Mouse (Mus musculus) yolk sac, embryonic 10.5 days (tissue): ENCODE results near the gene Cyp4f15.
A peak's percentile ranks its signal among the peaks of the same experiment; 100 is the strongest.
"Not testable (repeated sequence)": the region's sequence is repeated elsewhere in the genome, so short reads cannot be mapped to it uniquely, and the experiment has no call there.

Experiments
- DNase-seq: peaks from one replicate; pipeline ENCODE4 v3.0.0-alpha.2; 2017; ENCODE audit warnings: low spot score

The Cyp4f15 gene

GRCm38 (mm10) chr17:32685048-32685750 lies at the start of gene Cyp4f15:
TSS of gene Cyp4f15 (plus strand) at chr17:32685627.
- no peak for DNase-seq

- no peak for DNase-seq
These were observed 49.1 kb upstream of the Cyp4f15 start for GRCm38 (mm10) chr17:32636341-32636740.

- DNase-seq, result no peak
These were observed 48.3 kb upstream of the Cyp4f15 start for GRCm38 (mm10) chr17:32637151-32637550.

- DNase-seq, result no peak
These were observed 38.8 kb upstream of the Cyp4f15 start for GRCm38 (mm10) chr17:32646631-32647030.

- DNase-seq, result no peak
These were observed 31.6 kb upstream of the Cyp4f15 start for GRCm38 (mm10) chr17:32653860-32654259.

GRCm38 (mm10) chr17:32657041-32657440 lies 28.4 kb upstream of the Cyp4f15 start:
- DNase-seq, result no peak

- no peak for DNase-seq
These were observed 27.2 kb upstream of the Cyp4f15 start for GRCm38 (mm10) chr17:32658246-32658645.

- DNase-seq, result no peak
These were observed 26.7 kb upstream of the Cyp4f15 start, which contains the start of gene Cyp4f40 for GRCm38 (mm10) chr17:32658712-32659111. TSS of gene Cyp4f40 (plus strand) at chr17:32658900.

GRCm38 (mm10) chr17:32673976-32674375 lies 11.5 kb upstream of the Cyp4f15 start:
- no peak for DNase-seq

- DNase-seq, result no peak
These were observed 9.3 kb upstream of the Cyp4f15 start for GRCm38 (mm10) chr17:32676040-32676635.

GRCm38 (mm10) chr17:32680404-32680803 lies 5.0 kb upstream of the Cyp4f15 start:
- no peak for DNase-seq

GRCm38 (mm10) chr17:32686722-32687121 lies 1.3 kb downstream of the Cyp4f15 start:
- no peak for DNase-seq

- DNase-seq, result no peak
These were observed 5.5 kb downstream of the Cyp4f15 start for GRCm38 (mm10) chr17:32690959-32691358.

- peak; percentile 4 for DNase-seq
These were observed 17.4 kb downstream of the Cyp4f15 start for GRCm38 (mm10) chr17:32702826-32703225.

- DNase-seq, result not testable (repeated sequence)
These were observed 25.1 kb downstream of the Cyp4f15 start for GRCm38 (mm10) chr17:32710541-32710940.

- DNase-seq, result not testable (repeated sequence)
These were observed 36.7 kb downstream of the Cyp4f15 start for GRCm38 (mm10) chr17:32722151-32722550.

- no peak for DNase-seq
These were observed 37.3 kb downstream of the Cyp4f15 start for GRCm38 (mm10) chr17:32722771-32723170.

GRCm38 (mm10) chr17:32726360-32726759 lies 40.9 kb downstream of the Cyp4f15 start:
- DNase-seq, result not testable (repeated sequence)

GRCm38 (mm10) chr17:32729029-32729428 lies 43.6 kb downstream of the Cyp4f15 start:
- no peak for DNase-seq

- no peak for DNase-seq
These were observed 53.0 kb downstream of the Cyp4f15 start for GRCm38 (mm10) chr17:32738406-32738805.

GRCm38 (mm10) chr17:32741057-32741456 lies 55.6 kb downstream of the Cyp4f15 start:
- DNase-seq, result no peak

GRCm38 (mm10) chr17:32750611-32751010 lies 65.2 kb downstream of the Cyp4f15 start:
- no peak for DNase-seq
